Mouse (Mus musculus): ENCODE results near the gene Tbl1x.

GRCm38 (mm10) chrX:77577108-77577507, 66.3 kb downstream of the Tbl1x start:
- no peak for TF ChIP-seq POLR2A (IDR thresholded peaks at IDR 0.05; ENCODE audit: low read depth, low read length)
- TF ChIP-seq CTCF (conservative IDR thresholded peaks at IDR 0.05; ENCODE audit: insufficient read depth, insufficient read length, low read depth, low read length): no peak
